Mouse (Mus musculus) frontal cortex, postnatal 36 days (tissue): Measurements from ENCODE around the gene Brca1.
"Not testable (repeated sequence)": the region's sequence is repeated elsewhere in the genome, so short reads cannot be mapped to it uniquely, and the experiment has no call there.

Source experiments
- DNase-seq, 2 experiments: peaks; one replicate each; pipeline ENCODE4 v3.0.0; 2022; ENCODE audit warnings: low spot score in 2 of 2

Brca1 gene

DNA sequence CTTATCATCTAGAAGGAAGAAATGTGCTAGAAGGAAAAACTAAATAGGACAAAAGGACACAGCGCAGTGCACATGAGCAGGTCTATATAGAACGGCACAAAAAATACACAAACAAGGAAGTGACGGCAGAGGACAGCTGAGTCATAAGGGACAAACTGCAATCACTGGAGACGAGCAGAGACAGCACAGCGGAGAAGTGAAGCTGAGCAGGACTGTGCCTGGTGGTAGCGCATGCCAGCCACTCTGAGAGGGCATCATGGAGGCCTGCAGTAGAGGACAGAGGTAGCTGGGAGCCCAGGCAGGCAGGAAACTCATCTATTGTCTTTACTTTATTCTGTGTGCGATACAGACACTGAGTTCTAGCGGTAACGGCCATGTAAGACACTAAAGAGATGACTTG lies 8.2 kb downstream of the Brca1 start:
- peak in 1 of 2 experiments; percentile 6 for DNase-seq

DNA sequence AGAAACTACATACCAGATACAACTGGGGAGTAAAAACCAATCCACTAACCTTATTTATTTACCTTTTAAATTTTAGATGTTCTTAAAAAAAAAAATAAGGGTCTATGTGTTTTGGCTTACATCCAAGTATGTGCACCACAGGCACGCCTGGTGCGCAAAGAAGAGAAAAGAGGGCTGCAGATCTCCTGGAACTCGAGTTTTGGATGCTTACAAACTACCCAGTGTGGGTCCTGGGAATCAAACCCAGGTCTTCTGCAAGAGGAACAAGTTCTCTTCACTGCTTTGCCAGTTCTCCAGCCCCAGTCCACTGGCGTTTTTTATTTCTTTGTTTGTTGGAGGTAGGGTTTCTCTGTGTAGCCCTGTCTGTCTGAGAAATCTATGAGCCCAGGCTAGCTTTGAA lies 25.1 kb downstream of the Brca1 start:
- no peak for DNase-seq

DNA sequence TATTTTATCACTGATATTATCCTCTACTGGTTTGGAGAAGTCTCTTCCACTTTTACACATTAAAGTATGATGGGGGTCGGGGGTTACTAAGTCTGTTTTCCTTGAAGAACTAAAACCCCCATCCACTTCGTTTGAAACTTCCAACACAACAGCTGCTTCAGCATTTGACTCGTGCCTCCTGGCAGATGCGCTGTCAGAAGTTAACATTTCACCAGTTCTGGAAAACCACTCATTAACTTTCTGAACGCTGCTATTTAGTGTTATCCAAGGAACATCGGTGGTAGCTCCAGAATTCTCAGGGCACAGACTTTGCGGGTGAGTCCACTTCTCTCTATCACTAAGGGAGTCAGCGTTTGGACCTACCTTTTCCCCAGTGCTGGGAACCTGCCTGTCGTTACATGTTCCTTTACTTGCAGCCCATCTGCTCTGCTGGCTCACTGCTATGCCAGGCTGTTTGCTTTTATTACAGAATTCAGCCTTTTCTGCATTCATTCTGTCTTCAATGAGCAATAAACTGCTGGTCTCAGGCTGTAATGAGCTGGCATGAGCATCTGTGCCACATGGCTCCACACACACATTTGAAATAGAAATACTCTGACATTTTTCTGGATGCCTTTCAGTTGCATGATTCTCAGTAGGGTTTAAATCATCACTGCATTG lies 25.7 kb downstream of the Brca1 start:
- peak; percentile 6 to 55 for DNase-seq

DNA sequence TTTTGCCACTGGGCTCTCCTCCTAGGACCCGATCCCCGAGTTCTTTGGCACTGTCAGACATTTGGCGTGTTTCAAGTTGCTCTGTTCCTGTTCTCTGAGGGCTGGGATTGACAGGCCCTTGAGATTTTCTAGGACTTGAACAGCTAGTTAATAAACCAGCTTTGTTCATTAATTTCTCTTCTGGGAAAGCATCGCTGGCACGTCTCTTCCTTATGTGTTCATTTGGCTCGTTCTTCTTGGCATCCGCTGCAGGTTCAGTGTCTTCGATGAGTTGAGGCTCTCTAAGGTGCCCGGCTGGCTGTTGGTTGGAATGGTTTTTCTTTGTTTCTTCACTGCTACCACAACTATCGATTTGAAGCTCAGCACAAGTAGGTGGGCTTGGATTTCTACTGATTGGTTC lies 26.7 kb downstream of the Brca1 start:
- no peak for DNase-seq

DNA sequence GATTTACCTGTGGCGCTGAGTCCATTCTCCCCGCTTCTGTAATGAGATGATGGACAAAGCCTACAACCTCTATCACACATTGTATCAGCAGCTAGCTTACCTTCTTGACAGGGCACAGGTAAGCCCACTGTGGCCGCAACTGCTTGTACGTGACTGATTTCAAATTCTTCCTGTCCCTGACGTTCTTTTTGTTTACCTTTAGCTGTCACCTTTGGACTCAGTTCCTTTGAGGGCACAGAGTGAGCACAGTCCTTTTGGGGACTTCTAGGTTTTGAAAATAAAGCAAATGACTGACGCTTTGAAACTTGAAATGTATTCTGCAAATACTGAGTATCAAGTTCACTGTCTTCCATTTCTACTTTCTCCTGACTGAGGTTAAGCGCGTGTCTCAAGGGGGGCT lies 27.3 kb downstream of the Brca1 start:
- no peak for DNase-seq

DNA sequence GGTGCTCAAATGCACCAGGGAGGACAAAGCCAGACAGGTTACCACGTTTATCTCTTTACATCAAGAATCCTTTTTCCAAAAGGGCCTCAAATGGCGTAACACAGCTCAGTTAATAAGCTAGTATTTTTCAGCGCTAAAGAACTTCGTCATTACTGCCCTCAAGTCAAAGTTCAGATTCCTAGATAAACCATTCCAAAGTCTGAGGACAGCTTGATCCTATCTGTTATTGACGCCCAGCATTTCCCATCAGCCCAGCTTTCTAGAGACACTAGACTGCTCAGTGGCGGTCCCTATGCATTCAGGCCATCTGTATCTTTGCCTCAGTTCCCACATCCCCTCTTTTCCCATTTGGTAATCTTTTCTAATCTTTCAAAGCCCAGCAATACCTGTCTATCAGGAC lies 32.4 kb downstream of the Brca1 start:
- DNase-seq = no peak

DNA sequence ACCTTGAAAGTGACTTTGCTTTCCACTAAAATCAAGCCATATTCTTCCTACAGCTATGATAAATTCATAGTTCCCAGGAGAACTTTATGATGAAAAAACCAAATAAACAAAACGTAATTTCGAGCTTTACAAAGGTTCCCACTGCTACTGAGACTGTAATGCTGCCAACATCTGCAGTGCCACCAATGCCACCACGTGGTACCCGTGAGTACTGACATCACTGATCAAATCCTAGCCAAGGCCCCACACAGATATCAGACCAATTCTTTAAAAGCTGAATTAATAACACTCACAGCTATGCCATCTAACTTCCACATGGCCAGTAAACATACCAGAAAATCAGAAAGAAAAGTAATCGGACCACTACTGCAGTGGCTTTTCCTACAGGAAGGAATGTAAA lies 32.8 kb downstream of the Brca1 start:
- DNase-seq = peak in 1 of 2 experiments; percentile 24

DNA sequence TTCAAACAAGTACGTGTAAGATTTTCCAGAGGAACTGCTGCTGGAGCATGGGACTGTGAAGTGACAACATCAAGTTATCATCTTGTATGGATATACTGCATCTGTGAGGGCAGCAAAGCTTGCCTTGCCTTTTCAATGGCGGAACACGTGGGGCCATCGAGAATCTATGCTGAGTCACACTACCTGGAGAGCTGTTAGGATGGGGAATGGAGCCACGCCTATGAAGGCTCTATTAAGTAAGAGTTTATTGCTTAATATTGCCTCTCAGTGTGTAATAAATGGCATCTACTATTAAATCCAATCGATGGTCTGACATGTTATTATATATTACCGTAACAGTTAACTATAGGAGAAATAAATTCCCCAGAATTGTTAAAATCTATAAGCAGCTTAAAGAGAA lies 44.7 kb downstream of the Brca1 start:
- DNase-seq = no peak

DNA sequence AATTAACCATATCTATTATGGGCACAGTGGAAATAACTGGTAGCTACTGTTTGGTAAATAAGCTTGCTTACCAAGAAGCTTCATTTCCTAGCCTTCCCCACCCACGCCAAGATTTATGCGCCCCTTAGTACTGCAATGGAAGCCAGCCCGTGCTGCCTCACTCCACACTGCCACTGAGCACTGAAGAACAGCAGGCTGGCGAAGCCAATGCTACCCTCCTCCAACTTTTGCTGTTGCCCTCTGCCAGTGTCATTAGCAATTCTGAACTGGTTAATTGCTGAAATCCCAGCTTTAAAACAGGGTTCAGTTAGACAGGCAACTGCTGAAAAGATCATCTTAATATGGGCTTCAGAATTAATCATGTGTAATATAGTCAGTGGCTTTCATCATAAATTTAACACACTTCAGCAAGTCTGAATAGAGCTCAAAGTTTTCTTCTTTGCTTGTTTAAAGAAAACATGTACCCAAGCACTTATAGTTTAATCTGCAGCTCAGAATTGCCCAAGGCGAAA lies 45.4 kb downstream of the Brca1 start:
- DNase-seq = no peak

DNA sequence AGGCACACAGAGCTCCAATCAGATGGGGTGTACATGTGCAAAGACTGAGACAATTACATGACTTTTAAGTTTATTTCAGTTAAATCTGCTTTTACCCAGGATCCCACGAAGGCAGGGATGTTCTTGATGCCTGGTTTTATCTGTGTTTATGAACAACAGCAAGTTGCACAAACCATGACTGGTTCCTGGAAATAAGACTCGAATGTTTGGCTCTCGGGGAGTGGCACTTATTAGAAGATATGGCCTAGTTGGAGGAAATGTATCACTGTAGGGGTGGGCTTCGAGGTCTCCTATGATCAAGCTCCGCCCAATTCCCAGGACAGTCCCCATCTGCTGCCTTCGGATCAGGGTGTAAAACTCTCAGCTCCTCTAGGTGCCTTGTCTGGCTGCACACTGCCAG lies 65.6 kb downstream of the Brca1 start:
- DNase-seq = no peak

DNA sequence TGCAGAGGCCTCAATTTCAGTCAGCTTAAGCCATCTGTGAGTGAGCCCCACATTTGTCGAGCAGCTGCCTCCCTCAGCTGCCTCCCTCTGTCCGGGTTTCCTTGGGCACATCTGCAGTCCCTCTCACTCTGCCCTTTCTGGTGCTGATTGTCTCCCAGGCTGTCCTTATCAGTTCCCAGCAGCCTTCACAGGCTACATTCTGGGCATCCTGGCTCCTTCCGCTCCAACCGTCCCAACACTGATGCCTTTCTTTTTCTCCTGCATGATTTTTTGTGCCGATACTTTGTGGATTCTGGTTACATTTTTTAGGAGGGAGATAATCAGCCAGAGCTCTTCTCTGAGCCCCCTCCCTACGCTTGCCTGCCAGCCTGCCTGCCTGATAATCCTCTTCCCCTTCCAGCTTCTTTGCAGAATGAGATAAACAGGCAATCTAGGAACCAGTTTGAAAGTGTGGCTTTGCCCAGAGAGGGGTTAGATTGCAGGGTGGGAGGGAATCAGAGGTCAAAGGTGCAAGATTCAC lies 66.2 kb downstream of the Brca1 start:
- no peak for DNase-seq

DNA sequence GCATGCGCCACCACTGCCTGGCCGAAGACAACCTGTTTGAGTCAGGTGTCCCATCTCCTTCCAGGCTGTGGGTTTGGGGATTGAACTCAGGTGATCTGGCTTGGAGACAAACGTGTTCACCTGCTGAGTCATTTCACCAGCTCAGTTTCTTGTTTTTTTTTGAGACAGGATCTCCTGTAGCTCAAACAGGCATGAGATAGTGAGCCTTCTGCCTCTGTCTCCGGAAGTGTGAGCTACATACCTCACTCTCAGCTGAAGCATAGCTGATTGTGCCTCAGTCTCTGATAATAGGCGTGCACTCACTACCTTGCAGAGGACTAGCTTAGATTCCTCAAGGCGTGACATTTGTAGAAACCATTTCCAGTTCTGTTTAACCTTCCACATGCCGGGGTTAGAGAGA lies 66.9 kb downstream of the Brca1 start:
- DNase-seq = no peak

DNA sequence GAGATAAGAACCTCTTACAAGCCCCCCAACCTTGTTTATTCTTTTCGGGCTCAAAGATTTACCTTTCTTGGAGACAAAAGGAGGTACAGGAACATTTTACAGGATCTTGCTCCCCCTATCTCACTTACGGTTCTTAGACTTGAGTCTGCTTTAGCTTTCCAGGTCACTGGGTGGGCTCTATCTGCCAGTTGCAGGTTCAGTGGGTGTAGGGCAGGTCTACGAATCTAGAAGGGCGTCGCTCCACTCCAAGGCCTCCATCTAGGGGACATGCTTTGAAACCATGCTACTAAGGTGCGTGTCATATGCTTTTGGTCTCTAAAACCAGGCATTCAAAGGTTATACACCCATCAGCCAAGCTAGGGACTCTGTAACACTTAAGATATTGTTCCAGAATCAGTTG lies 67.5 kb downstream of the Brca1 start:
- no peak for DNase-seq

DNA sequence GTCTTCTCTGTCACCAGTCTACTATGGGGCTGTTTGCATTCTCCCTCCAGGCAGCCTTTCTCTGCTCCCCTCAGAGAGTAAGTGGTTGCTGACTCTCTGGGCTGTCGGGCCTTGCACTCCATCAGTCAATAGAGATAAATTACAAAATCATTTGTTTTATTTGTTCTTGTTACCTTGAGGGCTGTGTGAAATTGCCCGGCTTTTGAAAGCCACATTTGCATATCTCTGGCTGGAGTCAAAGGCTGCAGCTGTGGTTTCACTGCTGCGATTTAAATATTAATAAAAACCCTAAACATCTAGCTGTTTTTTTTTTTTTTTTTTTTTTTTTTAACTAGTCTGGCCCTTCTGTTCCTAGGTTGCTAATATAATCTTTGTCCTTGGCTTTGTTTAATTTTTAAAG lies 68.0 kb downstream of the Brca1 start:
- DNase-seq = no peak

DNA sequence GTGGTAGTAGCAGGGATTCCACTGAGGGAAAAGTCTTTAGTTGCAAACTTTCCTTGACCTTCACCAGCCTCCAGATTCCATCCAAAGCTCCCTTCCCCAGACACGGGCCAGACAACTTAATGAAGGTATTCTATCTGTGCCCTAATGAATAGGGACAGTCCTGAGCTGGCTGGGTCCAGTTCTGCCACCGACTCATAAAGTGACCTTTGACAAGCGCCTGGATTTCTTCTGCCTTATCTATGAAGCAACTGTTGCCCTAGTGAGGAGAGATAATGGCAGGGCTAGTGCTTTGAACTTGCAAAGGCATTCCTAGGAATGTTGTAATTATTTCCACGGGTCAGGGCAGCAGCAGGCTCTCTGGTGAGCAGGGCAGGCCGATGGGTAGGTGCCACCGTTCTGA lies 70.8 kb downstream of the Brca1 start:
- no peak for DNase-seq

DNA sequence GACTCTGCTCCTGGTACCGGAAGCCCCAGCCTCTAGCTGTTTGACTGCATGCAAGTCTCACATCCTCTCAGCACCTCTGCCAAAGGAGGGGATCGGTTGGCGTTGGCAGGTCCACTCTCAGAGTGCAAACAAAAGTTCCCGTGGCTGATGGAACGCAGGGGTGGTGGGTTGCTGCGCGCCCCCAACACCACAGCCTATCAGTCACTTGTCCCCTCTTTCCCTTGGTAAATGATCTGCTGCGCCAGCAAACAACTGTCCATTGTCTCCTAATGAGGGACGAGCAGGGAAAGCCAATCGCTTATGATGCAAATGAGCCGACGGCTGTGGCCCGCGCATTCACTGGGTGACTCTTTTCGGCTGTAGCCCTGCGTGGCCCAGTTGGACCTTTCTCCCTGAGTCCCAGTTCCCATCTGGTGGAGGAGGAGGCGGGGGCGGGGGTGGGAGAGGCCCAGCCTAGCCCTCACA lies 72.6 kb downstream of the Brca1 start:
- DNase-seq = peak in 1 of 2 experiments; percentile 50

DNA sequence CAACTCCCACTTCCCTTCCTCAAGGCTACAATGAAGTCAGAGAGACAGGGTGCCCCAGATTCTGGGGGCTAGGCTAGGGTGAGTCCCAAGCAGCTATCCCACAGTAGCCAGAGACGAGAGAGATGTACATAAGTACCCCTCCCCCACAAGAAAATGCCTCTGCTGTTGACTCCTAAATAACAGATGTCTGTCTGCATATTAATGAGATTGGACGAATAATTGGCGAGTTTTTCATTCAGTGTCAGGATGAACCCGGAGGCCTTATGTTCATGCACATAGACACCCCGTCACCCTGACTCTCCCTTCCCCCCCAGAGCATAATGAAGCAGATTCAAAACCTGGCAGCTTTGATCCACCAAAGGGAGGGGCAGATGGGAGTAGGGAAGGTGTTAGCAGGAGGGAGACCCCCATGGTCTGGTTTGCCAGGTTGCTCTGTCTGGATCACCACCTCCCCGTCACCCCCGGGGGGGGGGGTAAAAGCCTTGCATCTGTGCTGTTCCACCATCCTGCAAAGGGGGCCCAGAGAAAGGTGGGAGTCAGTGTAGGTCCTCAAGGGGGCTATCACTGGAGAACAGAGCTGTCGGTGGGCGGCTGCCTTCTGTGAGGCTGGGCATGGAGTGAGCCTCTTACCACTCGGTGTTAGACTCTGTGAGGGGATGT lies 74.1 kb downstream of the Brca1 start:
- no peak for DNase-seq

DNA sequence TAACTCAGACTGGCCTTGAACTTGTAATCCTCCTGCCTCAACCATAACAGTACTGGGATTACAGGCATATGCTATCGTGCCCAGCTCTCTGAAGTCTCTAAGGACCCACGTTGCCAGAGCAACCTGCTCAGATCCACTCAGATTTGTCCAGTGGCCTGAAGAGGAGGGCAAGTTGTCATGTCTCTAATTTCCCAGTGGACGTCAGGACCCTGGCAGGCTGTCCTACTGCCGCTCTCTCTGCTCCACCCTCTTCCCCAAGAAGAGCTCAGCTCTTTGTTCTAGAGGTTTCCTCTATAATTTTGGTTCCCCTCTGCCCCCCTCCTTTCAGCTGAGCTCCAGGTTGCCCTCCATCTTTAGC lies 74.6 kb downstream of the Brca1 start:
- no peak for DNase-seq

DNA sequence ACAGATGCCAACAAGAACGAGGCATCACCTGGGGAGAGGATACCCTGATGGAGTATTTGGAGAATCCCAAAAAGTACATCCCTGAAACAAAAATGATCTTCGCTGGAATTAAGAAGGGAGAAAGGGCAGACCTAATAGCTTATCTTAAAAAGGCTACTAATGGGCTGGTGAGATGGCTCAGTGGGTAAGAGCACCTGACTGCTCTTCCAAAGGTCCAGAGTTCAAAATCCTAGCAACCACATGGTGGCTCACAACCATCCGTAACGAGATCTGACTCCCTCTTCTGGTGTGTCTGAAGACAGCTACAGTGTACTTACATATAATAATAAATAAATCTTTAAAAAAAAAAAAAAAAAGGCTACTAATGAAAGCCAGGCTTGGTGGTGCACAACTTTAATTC lies 75.4 kb downstream of the Brca1 start:
- not testable (repeated sequence) for DNase-seq

DNA sequence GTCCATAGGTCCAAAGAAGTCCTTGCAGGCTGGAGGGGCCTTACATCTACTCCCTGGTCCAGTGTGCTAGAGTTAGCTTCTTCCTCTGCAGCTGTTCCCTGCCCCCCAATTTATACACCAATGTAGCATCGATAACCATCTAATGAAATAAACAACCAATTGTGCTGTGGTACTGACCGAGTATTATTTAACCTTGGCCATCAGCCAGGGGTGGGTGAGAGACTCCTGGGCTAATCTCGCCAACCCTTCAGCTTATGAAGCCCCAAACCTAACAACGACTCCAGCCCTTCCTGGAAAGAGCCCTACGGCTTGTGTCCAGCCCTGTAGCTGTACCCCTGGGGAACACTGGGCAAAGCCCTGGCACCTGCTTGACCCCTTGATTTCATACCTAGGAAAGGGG lies 77.5 kb downstream of the Brca1 start:
- no peak for DNase-seq

DNA sequence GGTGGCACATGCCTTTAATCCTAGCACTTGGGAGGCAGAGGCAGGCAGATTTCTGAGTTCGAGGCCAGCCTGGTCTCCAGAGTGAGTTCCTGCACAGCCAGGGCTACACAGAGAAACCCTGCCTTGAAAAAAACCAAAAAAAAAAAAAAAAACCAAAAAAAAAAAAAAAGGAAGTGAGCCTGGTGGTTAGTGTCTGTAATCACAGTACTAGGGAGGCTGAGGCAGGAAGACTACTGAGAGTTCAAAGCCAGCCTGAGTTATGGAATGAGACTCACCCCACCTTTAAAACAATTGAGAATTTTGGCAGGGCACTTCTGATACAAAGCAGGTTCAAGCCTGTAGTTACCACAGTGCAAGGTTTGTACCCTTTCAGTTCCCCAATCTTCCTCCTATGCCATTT lies 78.1 kb downstream of the Brca1 start:
- not testable (repeated sequence) for DNase-seq

DNA sequence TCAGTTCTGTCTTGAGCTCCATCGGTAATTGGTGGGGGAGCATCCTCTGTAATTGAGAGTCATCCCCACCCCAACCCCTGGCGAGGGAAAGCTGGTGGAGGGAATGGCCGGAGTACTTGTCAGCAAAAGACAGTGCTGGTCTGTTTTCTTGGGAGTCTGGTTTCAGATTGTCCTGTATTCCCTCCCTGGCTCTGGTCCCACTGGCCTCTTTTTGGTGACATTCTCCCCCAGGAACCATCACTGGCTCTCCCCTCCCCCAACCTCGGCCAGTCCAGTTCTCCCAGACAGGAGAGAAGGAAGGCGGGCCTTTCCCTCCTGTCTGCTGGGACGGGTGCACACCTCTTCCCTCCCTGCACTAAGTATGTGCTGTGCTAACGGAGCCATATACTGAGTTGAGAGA lies 79.4 kb downstream of the Brca1 start:
- DNase-seq = no peak

DNA sequence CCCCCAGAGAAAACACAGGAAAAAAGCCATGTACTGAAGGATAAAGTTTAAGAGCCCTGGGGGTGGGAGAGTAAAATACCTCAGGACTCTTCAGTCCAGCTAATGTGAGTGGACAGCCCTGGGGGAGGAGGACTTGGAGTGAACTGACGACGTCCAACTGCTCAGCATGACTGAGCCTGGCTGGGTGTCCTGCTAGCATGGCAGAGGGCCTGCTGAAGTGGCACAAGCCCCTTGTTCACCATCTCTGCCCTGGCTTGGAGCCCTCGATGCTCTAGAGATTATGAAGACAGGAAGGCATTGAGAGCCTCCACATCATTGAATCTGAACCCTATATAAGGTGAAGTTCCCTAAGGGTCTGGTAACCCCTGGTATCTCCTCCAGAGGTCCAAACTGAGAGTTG lies 79.8 kb downstream of the Brca1 start:
- no peak for DNase-seq
